Mouse (Mus musculus) MEL (cell line): ENCODE data around the gene Acap1. TPM values are rescaled to one million over a fixed set of nuclear protein-coding genes. Genes with fewer than 3 reads are reported as not detected.

ENCODE experiments used
- DNase-seq: peaks from one replicate; pipeline ENCODE4 v3.0.0; 2011; ENCODE audit warnings: low read depth, low spot score
- H3K27ac ChIP-seq: 2 replicates; pipeline ENCODE4 v1.5.1; 2012; ENCODE audit warnings: low read depth, mild to moderate bottlenecking, control low read depth, low read length, moderate library complexity; ENCODE audit not compliant: control insufficient read depth
- H3K27me3 ChIP-seq, 2 experiments: fragments of 150-350 bp in 1 of 2; sonication (generic) in 1 of 2; 2 replicates each; pipeline ENCODE4 v1.6.1; 2012; ENCODE audit warnings: low read length in 2 of 2, mild to moderate bottlenecking in 2 of 2, improper control_type of control experiment in 1 of 2, moderate library complexity in 1 of 2; ENCODE audit not compliant: insufficient read depth in 2 of 2, control insufficient read depth in 1 of 2
- H3K36me3 ChIP-seq, 2 experiments: 2 replicates each; pipeline ENCODE4 v1.6.1; 2012 to 2014; ENCODE audit warnings: low read length in 2 of 2, improper control_type of control experiment in 1 of 2, inconsistent platforms in 1 of 2, mild to moderate bottlenecking in 1 of 2; ENCODE audit not compliant: insufficient read depth in 2 of 2, control insufficient read depth in 1 of 2
- H3K4me1 ChIP-seq, 2 experiments: fragments of 150-350 bp in 1 of 2; sonication (generic) in 1 of 2; 2 replicates each; pipeline ENCODE4 v1.6.1; 2012; ENCODE audit warnings: low read length in 2 of 2, improper control_type of control experiment in 1 of 2, mild to moderate bottlenecking in 1 of 2; ENCODE audit not compliant: insufficient read depth in 2 of 2, control insufficient read depth in 1 of 2
- H3K4me3 ChIP-seq, 2 experiments: fragments of 150-350 bp in 1 of 2; sonication (generic) in 1 of 2; 2 replicates each; pipeline ENCODE4 v1.5.1; 2012; ENCODE audit warnings: low read depth in 2 of 2, low read length in 2 of 2, mild to moderate bottlenecking in 2 of 2, moderate library complexity in 2 of 2, control low read depth in 1 of 2, improper control_type of control experiment in 1 of 2; ENCODE audit not compliant: control insufficient read depth in 1 of 2, insufficient read depth in 1 of 2
- H3K79me2 ChIP-seq: 2 replicates; pipeline ENCODE4 v1.6.1; 2012; ENCODE audit warnings: mild to moderate bottlenecking, low read length, moderate library complexity; ENCODE audit not compliant: control insufficient read depth, poor library complexity, insufficient read depth
- H3K9ac ChIP-seq: 2 replicates; pipeline ENCODE4 v1.6.1; 2012; ENCODE audit warnings: low read depth, mild to moderate bottlenecking, control low read depth, low read length, moderate library complexity; ENCODE audit not compliant: control insufficient read depth, poor library complexity, severe bottlenecking
- H3K9me3 ChIP-seq: fragments of 150-350 bp; sonication (generic); replicated peaks from 2 replicates; pipeline ENCODE4 v1.6.1; 2012; ENCODE audit warnings: mild to moderate bottlenecking, low read length, improper control_type of control experiment, moderate library complexity; ENCODE audit not compliant: insufficient read depth
- BHLHE40 ChIP-seq: IDR thresholded peaks from 2 replicates; pipeline ENCODE4 v1.6.1; 2012; ENCODE audit warnings: low read depth, mild to moderate bottlenecking, inconsistent platforms, low read length, improper control_type of control experiment, borderline replicate concordance
- CTCF ChIP-seq, 3 experiments: IDR thresholded peaks in 2 of 3; conservative IDR thresholded peaks in 1 of 3; 2 replicates each; pipeline ENCODE4 v1.5.1; 2011 to 2012; ENCODE audit warnings: low read length in 3 of 3, low read depth in 2 of 3, mild to moderate bottlenecking in 2 of 3, improper control_type of control experiment in 1 of 3, inconsistent platforms in 1 of 3, mixed read lengths in 1 of 3, moderate library complexity in 1 of 3; ENCODE audit not compliant: control insufficient read depth in 1 of 3, insufficient read depth in 1 of 3, poor library complexity in 1 of 3, severe bottlenecking in 1 of 3
- HCFC1 ChIP-seq: IDR thresholded peaks from 2 replicates; pipeline ENCODE4 v1.6.1; 2012; ENCODE audit warnings: low read depth, mild to moderate bottlenecking, inconsistent platforms, low read length, improper control_type of control experiment, moderate library complexity
- JUND ChIP-seq: IDR thresholded peaks from 2 replicates; pipeline ENCODE4 v1.6.1; 2011; ENCODE audit warnings: low read depth, mild to moderate bottlenecking, improper control_type of control experiment, low read length
- KAT2A ChIP-seq: conservative IDR thresholded peaks from 2 replicates; pipeline ENCODE4 v1.6.1; 2012; ENCODE audit warnings: low read depth, low read length, improper control_type of control experiment, inconsistent platforms
- MXI1 ChIP-seq: IDR thresholded peaks from 2 replicates; pipeline ENCODE4 v1.6.1; 2011; ENCODE audit warnings: mild to moderate bottlenecking, low read depth, low read length, improper control_type of control experiment
- RAD21 ChIP-seq: IDR thresholded peaks from 2 replicates; pipeline ENCODE4 v1.6.1; 2011; ENCODE audit warnings: mild to moderate bottlenecking, low read depth, low read length, improper control_type of control experiment
- SMC3 ChIP-seq: IDR thresholded peaks from 2 replicates; pipeline ENCODE4 v1.6.1; 2011; ENCODE audit warnings: low read depth, low read length, improper control_type of control experiment
- TBP ChIP-seq: IDR thresholded peaks from 2 replicates; pipeline ENCODE4 v1.8.0; 2011; ENCODE audit warnings: low read depth, low read length, improper control_type of control experiment
- UBTF ChIP-seq: IDR thresholded peaks from 2 replicates; pipeline ENCODE4 v1.6.1; 2012; ENCODE audit warnings: low read depth, mild to moderate bottlenecking, inconsistent platforms, low read length, improper control_type of control experiment, moderate library complexity, borderline replicate concordance; ENCODE audit not compliant: insufficient read depth
- USF1 ChIP-seq: IDR thresholded peaks from 2 replicates; pipeline ENCODE4 v1.6.1; 2014; ENCODE audit warnings: low read depth, mild to moderate bottlenecking, inconsistent platforms, low read length, improper control_type of control experiment, moderate library complexity
- ZC3H11A ChIP-seq: IDR thresholded peaks from 2 replicates; pipeline ENCODE4 v1.6.1; 2012; ENCODE audit warnings: low read depth, mild to moderate bottlenecking, inconsistent platforms, low read length, improper control_type of control experiment
- polyA plus RNA-seq, 2 experiments: library from polyadenylated mRNA; stranded (reverse) in 1 of 2; unstranded in 1 of 2; fragments of >175 nt in 1 of 2; fragments of >200 nt in 1 of 2; gene quantifications; 2 replicates each; pipeline versions ENCODE4 v1.2.1 to v1.2.4; 2012; ENCODE audit warnings: low replicate concordance in 2 of 2, low read depth in 1 of 2; ENCODE audit not compliant: insufficient read length in 2 of 2, insufficient read depth in 1 of 2, missing spikeins in 1 of 2
- total RNA-seq: library from RNA; depleted of rRNA; stranded (reverse); fragments of 300-350 nt; gene quantifications from 2 replicates; pipeline ENCODE4 v1.2.3, GENCODE M21; 2012

The Acap1 gene
- total and polyA plus RNA-seq, 3 experiments, result 20.7 to 42.2 TPM; not detected in 1

DNA sequence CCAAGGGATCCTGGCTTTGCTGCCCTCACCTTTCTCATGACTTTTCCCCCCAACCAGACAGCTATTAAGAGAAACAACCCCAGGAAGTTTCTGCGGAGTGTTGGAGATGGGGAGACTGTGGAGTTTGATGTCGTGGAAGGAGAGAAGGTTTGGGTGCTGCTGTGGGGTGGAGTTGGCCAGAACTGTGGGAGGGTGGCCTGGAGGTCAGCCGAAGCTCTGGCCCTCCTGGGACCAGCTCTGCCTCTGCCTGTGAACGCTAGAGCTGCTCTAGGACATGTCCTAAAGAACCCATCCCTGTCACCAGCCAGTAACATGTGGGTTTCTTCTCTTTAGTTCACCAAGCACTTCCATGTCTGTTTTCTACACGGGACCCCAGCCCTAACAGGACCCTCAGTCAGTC lies 43.8 kb upstream of the Acap1 start:
- DNase-seq, result no peak
- Histone ChIP-seq H3K27ac (no peak overlapping the region), H3K9ac (no peak overlapping the region), H3K36me3 (peaks cover 0 to 4% of the 10 kb centered on the region in 2 experiments; a peak in 1 of 4 replicates), H3K79me2 (no peaks in the 10 kb centered on the region), H3K4me1 (0 out of 4 replicates have a peak, but pooled peaks cover 3 to 4% of the 10 kb centered on the region in 2 experiments), H3K9me3 (no peaks in the 10 kb centered on the region), H3K4me3 (no peak overlapping the region), H3K27me3 (peaks cover 10 to 12% of the 10 kb centered on the region in 2 experiments)
- no peak for TF ChIP-seq HCFC1

DNA sequence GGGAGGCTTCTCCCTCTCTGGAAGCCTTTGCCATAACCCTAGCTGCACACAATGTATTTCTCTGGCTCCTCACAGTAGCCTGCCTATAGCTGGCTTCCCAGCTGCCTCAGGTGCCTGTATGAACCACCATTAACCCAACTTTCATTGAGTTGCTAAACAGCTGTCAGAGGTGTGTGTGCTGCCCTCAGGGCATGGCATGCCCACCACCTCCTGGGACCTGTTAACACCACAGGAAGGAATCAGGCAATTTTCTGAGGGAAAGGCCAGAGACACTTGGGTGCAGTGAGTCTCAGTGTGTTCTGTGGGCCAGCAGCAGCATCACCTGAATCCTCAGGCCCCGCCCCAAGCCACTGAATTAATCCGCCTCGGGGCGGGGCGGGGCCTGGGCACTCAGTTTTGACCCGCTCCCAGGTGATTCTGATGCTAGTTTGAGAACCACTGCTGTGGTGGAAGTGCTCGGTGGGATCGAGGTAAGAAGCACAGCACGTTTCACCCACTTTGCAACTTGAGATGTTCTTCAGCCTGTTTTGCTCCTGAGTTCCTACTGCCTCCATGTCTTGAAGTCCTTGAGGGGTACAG lies 43.2 kb upstream of the Acap1 start:
- Histone ChIP-seq H3K4me3 (no peak overlapping the region), H3K9me3 (no peaks in the 10 kb centered on the region)
- no peak for TF ChIP-seq SMC3
- TF ChIP-seq, all 39 proteins: peak for 0
- peaks cover 3 to 4% of the 10 kb centered on the region in 2 experiments; a peak in 1 of 4 replicates for H3K4me1 ChIP-seq
- H3K9ac ChIP-seq, result no peak overlapping the region
- H3K36me3 ChIP-seq, result peaks cover 0 to 4% of the 10 kb centered on the region in 2 experiments; a peak in 1 of 4 replicates
- H3K27me3 ChIP-seq, result peaks cover 7% of the 10 kb centered on the region in 2 experiments
- H3K27ac ChIP-seq, result no peak overlapping the region
- no peak for DNase-seq
- H3K79me2 ChIP-seq, result no peaks in the 10 kb centered on the region

DNA sequence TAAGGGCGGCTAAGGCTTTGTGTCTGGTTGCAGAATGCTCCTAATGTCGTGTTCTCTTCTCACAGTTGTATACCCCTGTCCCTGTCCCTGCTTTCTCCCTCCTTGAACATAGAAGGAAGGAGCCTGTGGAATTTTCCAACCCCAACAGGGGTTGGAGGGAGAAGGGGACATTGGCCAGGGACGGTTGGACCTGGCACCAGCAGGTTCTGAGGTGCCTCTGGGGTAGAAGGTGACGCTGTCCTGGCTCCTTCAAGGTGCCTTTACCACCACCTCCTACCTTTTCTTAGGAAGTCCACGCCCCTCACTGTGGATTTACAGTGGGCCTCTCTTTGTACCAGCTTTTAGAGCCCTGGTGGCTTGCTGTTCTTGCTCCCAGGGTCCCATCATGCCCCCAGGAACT lies 42.5 kb upstream of the Acap1 start:
- DNase-seq, result no peak
- Histone ChIP-seq H3K79me2 (no peaks in the 10 kb centered on the region), H3K27me3 (peaks cover 3 to 7% of the 10 kb centered on the region in 2 experiments; a peak in 3 of 4 replicates), H3K4me1 (peaks cover 3 to 4% of the 10 kb centered on the region in 2 experiments; a peak in 1 of 4 replicates), H3K4me3 (no peak overlapping the region), H3K36me3 (peaks cover 0 to 6% of the 10 kb centered on the region in 2 experiments; a peak in 2 of 4 replicates), H3K27ac (no peak overlapping the region), H3K9ac (no peak overlapping the region), H3K9me3 (no peaks in the 10 kb centered on the region)
- TF ChIP-seq USF1, result no peak
- no peak for TF ChIP-seq MXI1
- no peak for TF ChIP-seq UBTF
- TF ChIP-seq RAD21, result no peak

- Histone ChIP-seq H3K4me3 (no peak overlapping the region), H3K4me1 (peaks cover 3 to 8% of the 10 kb centered on the region in 2 experiments; a peak in 2 of 4 replicates)
Observed at GRCm38 (mm10) chr11:69937385-69937784, 42.0 kb upstream of the Acap1 start.

More at GRCm38 (mm10) chr11:69937385-69937784, 42.0 kb upstream of the Acap1 start:
- Histone ChIP-seq H3K36me3 (peaks cover 0 to 8% of the 10 kb centered on the region in 2 experiments; a peak in 2 of 4 replicates), H3K27ac (no peak overlapping the region), H3K79me2 (no peaks in the 10 kb centered on the region), H3K9me3 (no peaks in the 10 kb centered on the region), H3K9ac (no peak overlapping the region)
- no peak for DNase-seq
- no peak for TF ChIP-seq KAT2A
- no peak for TF ChIP-seq CTCF (IDR thresholded peaks at IDR 0.05 in 2 of 3, conservative IDR thresholded peaks at IDR 0.05 in 1 of 3; ENCODE audit: control insufficient read depth in 1 of 3, insufficient read depth in 1 of 3, low read depth in 2 of 3, low read length in 3 of 3, poor library complexity in 1 of 3, severe bottlenecking in 1 of 3)
- TF ChIP-seq JUND, result no peak
- TF ChIP-seq UBTF, result no peak
- TF ChIP-seq ZC3H11A, result no peak
- TF ChIP-seq BHLHE40, result no peak
- no peak for TF ChIP-seq HCFC1
- TF ChIP-seq TBP, result no peak
- TF ChIP-seq, all 39 proteins: peak for 0
- peaks cover under 1 to 4% of the 10 kb centered on the region in 2 experiments; a peak in 3 of 4 replicates for H3K27me3 ChIP-seq
